Mouse (Mus musculus): Measurements from ENCODE around the gene Mpv17. TPM values are rescaled to one million over a fixed set of nuclear protein-coding genes. Genes with fewer than 3 reads are reported as not detected.

The Mpv17 gene
- polyA plus RNA-seq, 1 experiment from 2014 or later, result 54.6 TPM

DNA sequence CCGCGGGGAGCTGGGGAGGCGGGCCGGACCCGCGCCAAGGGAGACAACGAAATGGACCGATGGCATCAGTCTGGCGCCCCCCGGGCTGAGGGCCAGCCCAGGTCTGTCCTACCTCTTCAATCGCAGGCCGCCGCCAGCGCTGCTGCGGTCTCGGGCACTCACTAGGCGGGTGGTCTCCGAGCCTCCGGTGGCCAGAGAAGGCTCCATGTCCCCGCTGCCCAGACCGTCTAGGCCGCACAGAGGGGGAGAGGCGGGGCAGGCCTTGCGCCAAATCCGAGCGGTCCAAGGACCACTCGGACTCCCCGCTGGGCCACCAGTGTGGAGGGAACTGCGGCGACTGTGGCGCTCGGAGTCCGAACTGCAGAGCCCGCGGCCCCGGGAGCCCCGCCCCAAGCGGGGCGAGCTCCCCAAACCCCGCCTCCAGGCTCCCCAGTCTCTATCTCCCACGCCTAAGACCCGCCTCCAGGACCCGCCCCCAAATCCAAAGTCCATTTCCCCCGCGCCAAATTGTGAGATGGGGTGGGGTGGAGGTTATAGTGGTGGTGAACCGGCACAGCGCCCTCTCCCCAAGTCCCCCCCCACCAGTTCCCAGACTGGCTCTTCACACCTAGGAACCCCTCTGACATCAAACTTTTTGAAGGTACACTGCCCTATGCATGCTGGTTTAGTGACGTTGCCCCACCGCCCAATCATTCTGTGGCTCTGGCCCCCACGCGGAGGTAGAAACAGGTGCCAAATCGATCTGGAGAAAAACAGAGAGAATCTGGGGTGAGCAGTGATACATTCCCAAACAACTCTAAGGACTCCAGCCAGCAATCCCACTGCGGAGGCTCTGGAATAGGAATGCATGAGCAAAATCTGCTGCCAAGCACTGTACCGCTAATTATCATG is 60.7 kb downstream of the Mpv17 start:
- peak; percentile 66 for ATAC-seq (replicated peaks)
- Histone ChIP-seq H3K27ac (replicated peaks) (no peak overlapping the region), H3K4me1 (peaks cover 36% of the 10 kb centered on the region)

DNA sequence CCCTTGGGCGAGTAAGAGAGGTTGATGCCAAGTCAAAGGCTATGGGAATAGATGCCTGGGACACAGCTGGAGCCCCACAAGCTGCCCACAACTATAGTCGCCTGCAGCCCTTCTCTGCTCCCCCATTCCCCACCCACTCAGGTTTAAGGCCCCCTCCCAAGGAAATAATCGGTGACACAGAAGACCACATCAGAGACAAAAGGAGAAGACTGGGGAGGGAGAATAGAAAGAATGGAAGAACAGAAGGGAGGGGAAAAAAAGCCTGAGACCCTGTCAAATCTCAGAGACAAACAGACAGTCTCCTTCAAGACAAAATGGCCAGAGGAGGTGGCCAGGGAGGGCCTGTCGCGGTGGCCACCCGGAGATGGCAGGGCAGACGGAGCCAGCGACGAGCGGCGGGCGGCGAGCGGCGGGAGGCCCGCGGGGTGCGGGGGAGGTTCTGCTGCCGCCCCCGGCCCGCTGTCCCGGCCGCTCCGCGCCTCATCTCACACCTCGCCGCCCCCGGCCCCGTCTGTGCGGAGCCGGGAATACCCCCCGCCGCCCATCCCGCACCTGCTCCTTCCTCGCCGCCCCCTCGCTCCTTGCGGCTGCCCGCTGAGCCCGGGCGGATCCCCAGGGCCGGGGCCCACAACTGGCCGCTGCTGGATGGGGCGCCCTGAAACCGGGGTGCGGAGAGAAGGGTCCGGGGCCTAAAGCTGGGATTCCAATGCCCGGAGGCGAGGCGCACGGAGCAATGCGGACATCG is 61.6 kb downstream of the Mpv17 start:
- Histone ChIP-seq H3K9ac (replicated peaks) (peak overlapping the region; percentile 39), H3K4me1 (peaks cover 36% of the 10 kb centered on the region), H3K9me3 (no peaks in the 10 kb centered on the region), H3K27me3 (peaks cover 80% of the 10 kb centered on the region), H3K27ac (replicated peaks) (no peak overlapping the region), H3K4me2 (replicated peaks) (peak overlapping the region; percentile 49), H3K36me3 (no peaks in the 10 kb centered on the region), H3K4me3 (peak overlapping the region; percentile 34)
- no peak for ATAC-seq (replicated peaks)
- WGBS, result 2% methylated on average over 42 of the region's 53 CpGs

More for the DNA sequence above, 60.7 kb downstream of the Mpv17 start:
- peak overlapping the region; percentile 39 for H3K9ac ChIP-seq (replicated peaks)
- H3K4me2 ChIP-seq (replicated peaks), result peak overlapping the region; percentile 49
- peaks cover 88% of the 10 kb centered on the region for H3K27me3 ChIP-seq
- H3K9me3 ChIP-seq, result no peaks in the 10 kb centered on the region
- no peaks in the 10 kb centered on the region for H3K36me3 ChIP-seq
- H3K4me3 ChIP-seq, result peak overlapping the region; percentile 34
- WGBS, result under 1% methylated on average over 50 of the region's 54 CpGs

Other genes with a start within 250 kb of the Mpv17 start
- gene Ost4, start 246.5 kb downstream of the Mpv17 start, polyA plus RNA-seq (2015; fragmentation: Nextera tagmentation; extraction: Ambion mirVana), result 243 and 273 TPM in 2 replicates
- 12.0 and 12.9 TPM in 2 replicates for gene Emilin1, start 240.8 kb downstream of the Mpv17 start, polyA plus RNA-seq (2015; fragmentation: Nextera tagmentation; extraction: Ambion mirVana)
- gene Khk, start 232.8 kb downstream of the Mpv17 start, polyA plus RNA-seq (2015; fragmentation: Nextera tagmentation; extraction: Ambion mirVana), result 5.1 and 5.5 TPM in 2 replicates
- 15.9 and 18.5 TPM in 2 replicates for gene Cgref1, start 208.7 kb downstream of the Mpv17 start, polyA plus RNA-seq (2015; fragmentation: Nextera tagmentation; extraction: Ambion mirVana)
- gene Preb, start 193.9 kb downstream of the Mpv17 start, polyA plus RNA-seq (2015; fragmentation: Nextera tagmentation; extraction: Ambion mirVana), result 123 and 127 TPM in 2 replicates
- not detected in 2 replicates for gene Tcf23, start 185.6 kb downstream of the Mpv17 start, polyA plus RNA-seq (2015; fragmentation: Nextera tagmentation; extraction: Ambion mirVana)
- 144 and 153 TPM in 2 replicates for gene Atraid, start 105.9 kb downstream of the Mpv17 start, polyA plus RNA-seq (2015; fragmentation: Nextera tagmentation; extraction: Ambion mirVana)
- 13.6 and 16.0 TPM in 2 replicates for gene Slc5a6, start 105.3 kb downstream of the Mpv17 start, polyA plus RNA-seq (2015; fragmentation: Nextera tagmentation; extraction: Ambion mirVana)
- gene Cad, start 99.5 kb downstream of the Mpv17 start, polyA plus RNA-seq (2015; fragmentation: Nextera tagmentation; extraction: Ambion mirVana), result 17.6 and 19.8 TPM in 2 replicates
- gene Dnajc5g, start 48.0 kb downstream of the Mpv17 start, polyA plus RNA-seq (2015; fragmentation: Nextera tagmentation; extraction: Ambion mirVana), result not detected in 2 replicates
- 1.5 and 2.2 TPM in 2 replicates for gene Slc30a3, start 46.0 kb downstream of the Mpv17 start, polyA plus RNA-seq (2015; fragmentation: Nextera tagmentation; extraction: Ambion mirVana)
- gene Trim54, start 37.5 kb downstream of the Mpv17 start, polyA plus RNA-seq (2015; fragmentation: Nextera tagmentation; extraction: Ambion mirVana), result not detected in 2 replicates
- not detected in 2 replicates for gene Ucn, start 15.4 kb downstream of the Mpv17 start, polyA plus RNA-seq (2015; fragmentation: Nextera tagmentation; extraction: Ambion mirVana)
- 1.2 and 1.8 TPM in 2 replicates for gene Gm29609, start 25.7 kb upstream of the Mpv17 start, polyA plus RNA-seq (2015; fragmentation: Nextera tagmentation; extraction: Ambion mirVana)
- 69.5 and 75.4 TPM in 2 replicates for gene Gtf3c2, start 25.9 kb upstream of the Mpv17 start, polyA plus RNA-seq (2015; fragmentation: Nextera tagmentation; extraction: Ambion mirVana)
- 138 and 143 TPM in 2 replicates for gene Snx17, start 39.0 kb upstream of the Mpv17 start, polyA plus RNA-seq (2015; fragmentation: Nextera tagmentation; extraction: Ambion mirVana)
- 78.8 and 87.0 TPM in 2 replicates for gene Eif2b4, start 39.2 kb upstream of the Mpv17 start, polyA plus RNA-seq (2015; fragmentation: Nextera tagmentation; extraction: Ambion mirVana)
- 16.3 and 17.7 TPM in 2 replicates for gene Zfp513, start 48.1 kb upstream of the Mpv17 start, polyA plus RNA-seq (2015; fragmentation: Nextera tagmentation; extraction: Ambion mirVana)
- gene Ppm1g, start 66.4 kb upstream of the Mpv17 start, polyA plus RNA-seq (2015; fragmentation: Nextera tagmentation; extraction: Ambion mirVana), result 170 TPM in 2 replicates
- gene Nrbp1, start 86.6 kb upstream of the Mpv17 start, polyA plus RNA-seq (2015; fragmentation: Nextera tagmentation; extraction: Ambion mirVana), result 156 and 157 TPM in 2 replicates
- 0.34 TPM in 1 of 2 replicates, not detected in the other for gene Gm9970, start 87.0 kb upstream of the Mpv17 start, polyA plus RNA-seq (2015; fragmentation: Nextera tagmentation; extraction: Ambion mirVana)
- gene Krtcap3, start 97.4 kb upstream of the Mpv17 start, polyA plus RNA-seq (2015; fragmentation: Nextera tagmentation; extraction: Ambion mirVana), result 1.7 and 2.4 TPM in 2 replicates
- 36.0 and 38.0 TPM in 2 replicates for gene Ift172, start 136.9 kb upstream of the Mpv17 start, polyA plus RNA-seq (2015; fragmentation: Nextera tagmentation; extraction: Ambion mirVana)
- gene Fndc4, start 141.8 kb upstream of the Mpv17 start, polyA plus RNA-seq (2015; fragmentation: Nextera tagmentation; extraction: Ambion mirVana), result 89.2 and 90.3 TPM in 2 replicates
- gene Gckr, start 143.2 kb upstream of the Mpv17 start, polyA plus RNA-seq (2015; fragmentation: Nextera tagmentation; extraction: Ambion mirVana), result 0.27 and 0.45 TPM in 2 replicates